Mouse (Mus musculus) CH12.LX (cell line): Measurements from ENCODE around the gene Col27a1. TPM values are rescaled to one million over a fixed set of nuclear protein-coding genes. Genes with fewer than 3 reads are reported as not detected.

Experiments
- DNase-seq: peaks from one replicate; pipeline ENCODE4 v3.0.0-alpha.2; 2013; ENCODE audit errors: extremely low read depth
- H3K27ac ChIP-seq: 2 replicates; pipeline ENCODE4 v1.5.1; 2012; ENCODE audit warnings: low read depth, mild to moderate bottlenecking, control low read depth, moderate library complexity; ENCODE audit not compliant: insufficient read depth
- H3K27me3 ChIP-seq: replicated peaks from 2 replicates; pipeline ENCODE3; 2012; ENCODE audit warnings: inconsistent platforms
- H3K36me3 ChIP-seq, 2 experiments: replicated peaks in 1 of 2; 2 replicates each; pipeline versions ENCODE3 to v1.6.1; 2012; ENCODE audit warnings: inconsistent platforms in 1 of 2, low read length in 1 of 2, mild to moderate bottlenecking in 1 of 2, mixed read lengths in 1 of 2, moderate library complexity in 1 of 2; ENCODE audit not compliant: control insufficient read depth in 1 of 2, insufficient read depth in 1 of 2
- H3K4me1 ChIP-seq, 2 experiments: 2 replicates each; pipeline ENCODE4 v1.6.1; 2012; ENCODE audit warnings: inconsistent platforms in 1 of 2, moderate library complexity in 1 of 2; ENCODE audit not compliant: insufficient read depth in 2 of 2, control insufficient read depth in 1 of 2
- H3K4me2 ChIP-seq: 2 replicates; pipeline ENCODE4 v1.6.1; 2012; ENCODE audit warnings: low read depth, mild to moderate bottlenecking, control low read depth; ENCODE audit not compliant: poor library complexity, insufficient read depth, severe bottlenecking
- H3K4me3 ChIP-seq, 3 experiments: fragments of 150-350 bp in 1 of 3; sonication (generic) in 1 of 3; replicated peaks in 1 of 3; 2 replicates each; pipeline versions ENCODE3 to v1.5.1; 2011 to 2012; ENCODE audit warnings: low read depth in 2 of 3, low read length in 2 of 3, mild to moderate bottlenecking in 2 of 3, moderate library complexity in 2 of 3, control low read depth in 1 of 3, improper control_type of control experiment in 1 of 3, inconsistent platforms in 1 of 3, mixed read lengths in 1 of 3; ENCODE audit not compliant: poor library complexity in 1 of 3
- H3K79me2 ChIP-seq: replicated peaks from 2 replicates; pipeline ENCODE4 v1.6.1; 2012; ENCODE audit warnings: mild to moderate bottlenecking, moderate library complexity; ENCODE audit not compliant: control insufficient read depth, poor library complexity, insufficient read depth, severe bottlenecking; ENCODE audit errors: extremely low read depth
- H3K9ac ChIP-seq: 2 replicates; pipeline ENCODE4 v1.6.1; 2012; ENCODE audit warnings: low read depth, mild to moderate bottlenecking, control low read depth, moderate library complexity; ENCODE audit not compliant: insufficient read depth
- H3K9me3 ChIP-seq: replicated peaks from 2 replicates; pipeline ENCODE3; 2012; ENCODE audit warnings: low read length, inconsistent platforms, mixed read lengths
- CHD1 ChIP-seq: IDR thresholded peaks from 2 replicates; pipeline ENCODE4 v1.6.1; 2012; ENCODE audit warnings: low read depth, low read length, improper control_type of control experiment, inconsistent platforms
- CHD2 ChIP-seq: IDR thresholded peaks from 2 replicates; pipeline ENCODE4 v1.6.1; 2011; ENCODE audit warnings: low read length, improper control_type of control experiment
- ETS1 ChIP-seq: conservative IDR thresholded peaks from 2 replicates; pipeline ENCODE4 v1.6.1; 2012; ENCODE audit warnings: low read depth, mild to moderate bottlenecking, inconsistent platforms, low read length, improper control_type of control experiment, moderate library complexity
- HCFC1 ChIP-seq: IDR thresholded peaks from 2 replicates; pipeline ENCODE4 v1.6.1; 2012; ENCODE audit warnings: low read depth, mild to moderate bottlenecking, inconsistent platforms, low read length, improper control_type of control experiment
- JUND ChIP-seq: conservative IDR thresholded peaks from 2 replicates; pipeline ENCODE4 v1.6.1; 2011; ENCODE audit warnings: low read depth, low read length, improper control_type of control experiment
- KAT2A ChIP-seq: IDR thresholded peaks from 2 replicates; pipeline ENCODE4 v1.6.1; 2012; ENCODE audit warnings: low read length, improper control_type of control experiment, inconsistent platforms; ENCODE audit not compliant: insufficient replicate concordance
- MAFK ChIP-seq: IDR thresholded peaks from 2 replicates; pipeline ENCODE4 v1.6.1; 2011; ENCODE audit warnings: low read length, improper control_type of control experiment; ENCODE audit not compliant: insufficient replicate concordance
- MXI1 ChIP-seq: IDR thresholded peaks from 2 replicates; pipeline ENCODE4 v1.6.1; 2011; ENCODE audit warnings: mild to moderate bottlenecking, low read depth, low read length, improper control_type of control experiment
- NRF1 ChIP-seq: IDR thresholded peaks from 2 replicates; pipeline ENCODE4 v1.6.1; 2014; ENCODE audit warnings: low read depth, mild to moderate bottlenecking, inconsistent platforms, low read length, improper control_type of control experiment, moderate library complexity
- PAX5 ChIP-seq: IDR thresholded peaks from 2 replicates; pipeline ENCODE4 v1.6.1; 2012; ENCODE audit warnings: low read length, inconsistent platforms, mixed read lengths
- RCOR1 ChIP-seq: conservative IDR thresholded peaks from 2 replicates; pipeline ENCODE4 v1.6.1; 2012; ENCODE audit warnings: low read depth, mild to moderate bottlenecking, inconsistent platforms, low read length, improper control_type of control experiment
- SMC3 ChIP-seq: IDR thresholded peaks from 2 replicates; pipeline ENCODE4 v1.6.1; 2011; ENCODE audit warnings: low read depth, low read length, improper control_type of control experiment
- TCF12 ChIP-seq: IDR thresholded peaks from 2 replicates; pipeline ENCODE4 v1.6.1; 2014; ENCODE audit warnings: low read depth, mild to moderate bottlenecking, inconsistent platforms, low read length, improper control_type of control experiment
- UBTF ChIP-seq: IDR thresholded peaks from 2 replicates; pipeline ENCODE4 v1.6.1; 2012; ENCODE audit warnings: low read depth, mild to moderate bottlenecking, inconsistent platforms, low read length, improper control_type of control experiment, moderate library complexity
- USF1 ChIP-seq: IDR thresholded peaks from 2 replicates; pipeline ENCODE4 v1.6.1; 2014; ENCODE audit warnings: low read depth, mild to moderate bottlenecking, inconsistent platforms, low read length, improper control_type of control experiment
- USF2 ChIP-seq: conservative IDR thresholded peaks from 2 replicates; pipeline ENCODE4 v1.6.1; 2011; ENCODE audit warnings: low read depth, low read length, improper control_type of control experiment
- ZMIZ1 ChIP-seq: IDR thresholded peaks from 2 replicates; pipeline ENCODE4 v1.6.1; 2012; ENCODE audit warnings: low read depth, mild to moderate bottlenecking, inconsistent platforms, low read length, improper control_type of control experiment
- ZNF384 ChIP-seq: IDR thresholded peaks from 2 replicates; pipeline ENCODE4 v1.6.1; 2012; ENCODE audit warnings: low read depth, low read length, improper control_type of control experiment, inconsistent platforms
- dilution Hi-C: fragments of 300-500 bp; cut with MboI; formaldehyde crosslinking; loops from 2 replicates; pipeline ENCODE4 v1.14.3; 2020; ENCODE audit warnings: low sequenced_read_pairs; ENCODE audit not compliant: extremely low pct_unique_long_range_greater_than_20kb, extremely low pct_ligation_motif_present
- in situ Hi-C: fragments of 300-500 bp; cut with MboI; formaldehyde crosslinking; loops from 3 replicates; pipeline ENCODE4 v1.14.3; 2019; ENCODE audit warnings: low sequenced_read_pairs, low pct_ligation_motif_present, low pct_unique_long_range_greater_than_20kb, mixed read lengths
- polyA plus RNA-seq: library from polyadenylated mRNA; unstranded; fragments of >175 nt; gene quantifications from 2 replicates; pipeline ENCODE4 v1.2.1, GENCODE M21; 2012; ENCODE audit warnings: low read depth; ENCODE audit not compliant: insufficient read length
- total RNA-seq, 2 experiments: library from RNA; depleted of rRNA; stranded (reverse); fragments of 300-350 nt in 1 of 2; fragments of >200 nt in 1 of 2; gene quantifications; 2 replicates each; pipeline ENCODE4 v1.2.3; 2012 to 2014

The Col27a1 gene
- total and polyA plus RNA-seq, 3 experiments: 0.04 to 0.05 TPM; not detected in 1

DNA sequence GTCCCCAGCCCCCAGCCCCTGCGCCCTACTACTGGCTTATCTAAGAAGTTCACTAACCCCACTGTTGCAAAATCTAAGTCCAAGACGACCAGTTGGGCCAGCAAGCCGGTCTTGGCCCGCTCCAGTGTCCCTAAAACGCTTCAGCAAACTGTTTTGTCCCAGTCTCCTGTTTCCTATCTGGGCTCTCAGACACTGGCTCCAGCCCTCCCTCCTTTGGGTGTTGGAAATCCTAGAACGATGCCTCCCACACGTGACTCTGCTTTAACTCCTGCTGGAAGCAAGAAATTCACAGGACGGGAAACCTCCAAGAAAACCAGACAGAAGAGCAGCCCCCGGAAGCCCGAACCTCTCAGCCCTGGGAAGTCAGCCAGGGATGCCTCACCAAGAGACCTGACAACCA lies 11.6 kb downstream of the Col27a1 start:
- no peaks in the 10 kb centered on the region for H3K79me2 ChIP-seq
- H3K4me2 ChIP-seq: no peak overlapping the region
- H3K36me3 ChIP-seq: no peaks in the 10 kb centered on the region
- H3K9me3 ChIP-seq: no peaks in the 10 kb centered on the region
- in situ Hi-C loops: no loop called here
- peaks cover 97% of the 10 kb centered on the region for H3K27me3 ChIP-seq
- no peak for DNase-seq
- no peak overlapping the region for H3K27ac ChIP-seq
- dilution Hi-C loops: no loop called here
- no peak overlapping the region for H3K4me3 ChIP-seq
- TF ChIP-seq NRF1: no peak
- TF ChIP-seq USF2: no peak
- TF ChIP-seq RCOR1: no peak
- no peak for TF ChIP-seq ZMIZ1
- TF ChIP-seq ETS1: no peak
- TF ChIP-seq SMC3: no peak
- TF ChIP-seq TCF12: no peak
- TF ChIP-seq KAT2A: no peak
- no peak for TF ChIP-seq USF1
- TF ChIP-seq UBTF: no peak
- TF ChIP-seq HCFC1: no peak
- TF ChIP-seq MAFK: no peak
- no peak for TF ChIP-seq PAX5
- TF ChIP-seq ZNF384: no peak
- H3K9ac ChIP-seq: no peak overlapping the region
- H3K4me1 ChIP-seq: 0 out of 4 replicates have a peak, but pooled peaks cover 0 to 2% of the 10 kb centered on the region in 2 experiments

DNA sequence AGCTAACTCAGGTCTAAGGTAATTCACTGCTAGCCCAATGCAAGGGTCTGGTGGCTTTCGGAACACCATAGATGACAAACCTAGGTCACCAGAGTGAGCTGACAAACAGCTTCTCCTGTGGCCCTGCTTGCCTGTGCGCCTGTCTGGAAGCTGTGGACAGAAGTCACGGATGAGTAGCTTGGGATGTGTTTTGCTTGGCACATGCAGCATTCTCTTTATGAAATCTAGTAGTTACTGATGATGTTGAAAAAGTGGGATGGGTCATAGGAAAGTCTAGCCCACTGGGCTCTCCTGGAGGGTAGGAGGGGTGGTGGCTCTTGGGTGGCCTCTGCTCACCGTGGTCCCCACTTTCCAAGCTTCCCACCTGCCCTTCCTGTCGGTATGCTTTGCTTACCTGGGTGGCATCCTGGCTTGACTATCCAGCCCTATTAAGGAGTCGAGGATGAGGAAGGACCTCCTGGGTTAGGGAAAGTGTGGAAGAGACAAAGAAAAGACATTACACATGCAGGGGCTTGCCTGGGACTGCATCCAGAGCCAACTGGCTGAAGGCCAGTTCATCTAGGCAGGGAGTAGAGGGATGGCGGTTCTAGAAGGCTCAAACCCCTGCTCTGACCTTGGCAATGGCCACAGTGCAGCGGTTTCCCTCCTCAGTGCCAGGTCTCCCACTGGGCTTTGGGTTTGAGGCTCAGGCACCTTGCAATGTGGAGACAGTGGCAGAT lies 12.5 kb downstream of the Col27a1 start:
- TF ChIP-seq UBTF: no peak
- TF ChIP-seq MXI1: no peak
- no peak for TF ChIP-seq CHD2
- TF ChIP-seq CHD1: no peak
- TF ChIP-seq ZNF384: no peak
- no peak for TF ChIP-seq JUND
- TF ChIP-seq MAFK: no peak
- no peak for TF ChIP-seq SMC3
- H3K79me2 ChIP-seq: no peaks in the 10 kb centered on the region
- no peak for DNase-seq
- no peaks in the 10 kb centered on the region for H3K36me3 ChIP-seq
- peaks cover 96% of the 10 kb centered on the region for H3K27me3 ChIP-seq
- H3K4me3 ChIP-seq: no peak overlapping the region
- H3K27ac ChIP-seq: no peak overlapping the region
- no peak overlapping the region for H3K9ac ChIP-seq
- H3K4me2 ChIP-seq: no peak overlapping the region
- 0 out of 4 replicates have a peak, but pooled peaks cover 0 to 2% of the 10 kb centered on the region in 2 experiments for H3K4me1 ChIP-seq
- in situ Hi-C loops (no loop called here), dilution Hi-C loops (no loop called here)
- H3K9me3 ChIP-seq: no peaks in the 10 kb centered on the region
